Mouse (Mus musculus) lung, postnatal 0 days (tissue): ENCODE results near the gene Aqp8.

Experiments used
- CTCF ChIP-seq: IDR thresholded peaks from 2 replicates; pipeline ENCODE4 v1.5.1; 2016; ENCODE audit warnings: antibody characterized with exemption, mild to moderate bottlenecking
- EP300 ChIP-seq: IDR thresholded peaks from 2 replicates; pipeline ENCODE4 v1.6.1; 2016; ENCODE audit warnings: antibody characterized with exemption, mild to moderate bottlenecking, control low read depth

DNA sequence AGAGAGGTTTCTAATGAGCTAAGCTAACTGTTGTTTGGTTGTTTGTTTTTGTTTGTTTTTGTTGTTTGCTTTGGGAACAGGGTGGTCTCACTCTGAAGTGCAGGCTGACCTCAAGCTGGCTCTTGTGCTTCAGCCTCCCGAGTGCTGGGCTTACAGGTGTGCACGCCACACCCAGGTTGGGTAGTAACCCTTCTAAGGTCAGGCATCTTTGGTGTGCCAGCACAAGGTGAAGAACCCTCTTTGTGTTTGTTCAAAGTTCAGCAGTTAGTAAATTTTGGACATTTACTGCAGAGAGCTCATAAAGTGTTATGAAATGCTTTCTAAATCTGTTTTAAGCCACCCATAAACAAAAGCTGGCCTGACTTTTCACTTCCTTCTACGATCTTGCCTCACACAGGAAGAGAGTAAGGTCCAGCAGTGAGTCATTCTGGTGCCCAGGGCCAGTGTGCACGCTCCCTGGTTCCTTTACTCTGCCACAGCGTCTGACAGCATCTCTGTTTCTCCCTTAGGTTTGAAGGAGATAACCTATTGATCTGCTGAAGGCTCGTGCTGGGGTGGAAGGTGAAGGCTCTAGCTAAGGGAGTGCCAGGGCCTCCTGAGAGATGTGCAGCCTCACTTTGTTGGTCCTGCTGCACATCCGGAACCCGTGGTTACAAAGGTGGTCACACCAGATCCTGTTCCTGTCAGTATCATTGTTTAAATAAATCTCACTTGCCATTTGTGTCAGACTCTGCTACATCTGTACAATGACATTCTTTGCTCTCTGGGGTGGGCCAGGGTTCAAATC lies 32.3 kb upstream of the Aqp8 start:
- TF ChIP-seq CTCF (no peak), EP300 (no peak)
